Mouse (Mus musculus) cerebellum, adult 2 months (tissue): Measurements from ENCODE around the gene Sec13. TPM values are rescaled to one million over a fixed set of nuclear protein-coding genes. Genes with fewer than 3 reads are reported as not detected.
"Not testable (repeated sequence)": the region's sequence is repeated elsewhere in the genome, so short reads cannot be mapped to it uniquely, and the experiment has no call there.

ENCODE experiments used
- DNase-seq, 2 experiments: peaks; one replicate each; pipeline ENCODE4 v3.0.0; 2021
- H3K27ac ChIP-seq: fragments of 200-500 bp; 2 replicates; pipeline ENCODE4 v1.5.1; 2012; ENCODE audit warnings: low read length, control low read depth, inconsistent platforms; ENCODE audit not compliant: insufficient read depth
- H3K27me3 ChIP-seq: fragments of 200-500 bp; 2 replicates; pipeline ENCODE4 v1.6.1; 2012; ENCODE audit warnings: inconsistent platforms, mild to moderate bottlenecking, low read length, moderate library complexity; ENCODE audit not compliant: control insufficient read depth, insufficient read depth
- H3K4me1 ChIP-seq: fragments of 200-500 bp; 2 replicates; pipeline ENCODE4 v1.6.1; 2011; ENCODE audit warnings: low read length; ENCODE audit not compliant: control insufficient read depth, insufficient read depth
- H3K4me3 ChIP-seq: fragments of 200-500 bp; replicated peaks from 2 replicates; pipeline ENCODE3; 2011; ENCODE audit warnings: mild to moderate bottlenecking, low read depth, low read length, control low read depth; ENCODE audit not compliant: insufficient read depth
- CTCF ChIP-seq: fragments of 200-500 bp; IDR thresholded peaks from 2 replicates; pipeline ENCODE4 v1.5.1; 2011; ENCODE audit warnings: low read depth, mild to moderate bottlenecking, control low read depth, low read length, moderate library complexity, borderline replicate concordance; ENCODE audit not compliant: insufficient read depth
- POLR2A ChIP-seq: fragments of 200-500 bp; IDR thresholded peaks from 2 replicates; pipeline ENCODE4 v1.6.1; 2011; ENCODE audit warnings: low read length, control low read depth, borderline replicate concordance; ENCODE audit not compliant: insufficient read depth
- WGBS: fragments of 180-500 bp; shearing (Covaris S2); methylation state at CpG from one replicate; pipeline ENCODE4 v1.1.7; 2018; 5-methylcytosine and 5-hydroxymethylcytosine counted together
- polyA plus RNA-seq: library from polyadenylated mRNA; depleted of rRNA; stranded (reverse); fragments of >200 nt; gene quantifications from 2 replicates; pipeline ENCODE4 v1.2.3, GENCODE M21; 2012

Sec13 gene
- polyA plus RNA-seq, 1 experiment, result 108 TPM

GRCm38 (mm10) chr6:113728181-113728580 lies 12.4 kb downstream of the Sec13 start:
- Histone ChIP-seq H3K4me3 (no peak overlapping the region), H3K27ac (no peak overlapping the region), H3K4me1 (no peaks in the 10 kb centered on the region; the same call in 1 of the 2 replicates), H3K27me3 (no peaks in the 10 kb centered on the region)
- no peak for DNase-seq
- 88% methylated on average over 7 of the region's 7 CpGs for WGBS
- TF ChIP-seq CTCF (no peak), POLR2A (no peak)

GRCm38 (mm10) chr6:113721061-113721460 lies 19.5 kb downstream of the Sec13 start:
- Histone ChIP-seq H3K27me3 (no peaks in the 10 kb centered on the region), H3K4me1 (peaks cover 7% of the 10 kb centered on the region; the same call in 1 of the 2 replicates), H3K27ac (no peak overlapping the region), H3K4me3 (no peak overlapping the region)
- WGBS, result 96% methylated on average over 4 of the region's 4 CpGs
- DNase-seq, result no peak
- TF ChIP-seq CTCF (no peak), POLR2A (no peak)

- WGBS, result 78% methylated on average over 3 of the region's 3 CpGs
- Histone ChIP-seq H3K4me3 (no peak within 1 kb of the TSS), H3K27me3 (no peaks in the 10 kb centered on the region), H3K27ac (no peak within 1 kb of the TSS), H3K4me1 (peaks cover 7% of the 10 kb centered on the region; the same call in 1 of the 2 replicates)
- DNase-seq, result no peak
- TF ChIP-seq POLR2A (no peak), CTCF (no peak)
These were observed 20.7 kb downstream of the Sec13 start, which contains the start of gene Ghrl for GRCm38 (mm10) chr6:113719878-113720277. Gene Ghrl, minus strand, starts transcription at chr6:113719880.

GRCm38 (mm10) chr6:113717541-113717940 lies 23.0 kb downstream of the Sec13 start:
- peaks cover 7% of the 10 kb centered on the region; the same call in 1 of the 2 replicates for H3K4me1 ChIP-seq
- H3K27ac ChIP-seq, result no peak overlapping the region
- no peaks in the 10 kb centered on the region for H3K27me3 ChIP-seq
- H3K4me3 ChIP-seq, result no peak overlapping the region
- WGBS, result 61% methylated on average over 3 of the region's 3 CpGs
- TF ChIP-seq CTCF (no peak), POLR2A (no peak)
- DNase-seq, result peak; percentile 32 to 67

- Histone ChIP-seq H3K4me1 (peaks cover 7% of the 10 kb centered on the region; the same call in 1 of the 2 replicates), H3K27me3 (no peaks in the 10 kb centered on the region), H3K4me3 (no peak overlapping the region), H3K27ac (no peak overlapping the region)
- WGBS, result 94% methylated on average over 1 of the region's 1 CpGs
- no peak for DNase-seq
- TF ChIP-seq POLR2A, result no peak
- no peak for TF ChIP-seq CTCF
These were observed 25.7 kb downstream of the Sec13 start for GRCm38 (mm10) chr6:113714797-113715196.

GRCm38 (mm10) chr6:113714276-113714675 lies 26.3 kb downstream of the Sec13 start:
- TF ChIP-seq CTCF, result no peak
- TF ChIP-seq POLR2A, result no peak
- Histone ChIP-seq H3K27me3 (no peaks in the 10 kb centered on the region), H3K4me1 (peaks cover 7% of the 10 kb centered on the region; the same call in 1 of the 2 replicates), H3K4me3 (no peak overlapping the region), H3K27ac (no peak overlapping the region)
- DNase-seq, result no peak
- 95% methylated on average over 2 of the region's 2 CpGs for WGBS

GRCm38 (mm10) chr6:113713389-113713788 lies 27.2 kb downstream of the Sec13 start:
- not testable (repeated sequence) for H3K27ac ChIP-seq, H3K4me3 ChIP-seq, H3K4me1 ChIP-seq, DNase-seq, H3K27me3 ChIP-seq
- 82% methylated on average over 5 of the region's 5 CpGs for WGBS

GRCm38 (mm10) chr6:113712718-113713117 lies 27.8 kb downstream of the Sec13 start:
- TF ChIP-seq CTCF, result no peak
- no peak for TF ChIP-seq POLR2A
- H3K27me3 ChIP-seq, result no peaks in the 10 kb centered on the region
- 90% methylated on average over 3 of the region's 3 CpGs for WGBS
- no peak overlapping the region for H3K27ac ChIP-seq
- peaks cover 7% of the 10 kb centered on the region; the same call in 1 of the 2 replicates for H3K4me1 ChIP-seq
- H3K4me3 ChIP-seq, result no peak overlapping the region
- DNase-seq, result no peak
